Mouse (Mus musculus) ovary, adult 10 weeks (tissue): ENCODE measurements around the gene Psen1. TPM values are rescaled to one million over a fixed set of nuclear protein-coding genes. Genes with fewer than 3 reads are reported as not detected.

Source experiments
- polyA plus RNA-seq: library from polyadenylated mRNA; stranded (reverse); fragments of 350-450 nt; fragmentation: Illumina TruSeq; extraction: RNeasy Lipid Tissue Mini Kit (QIAGEN cat#74804); gene quantifications from one replicate; pipeline ENCODE4 v1.2.3, GENCODE M21; 2014

Gene Psen1
- polyA plus RNA-seq, result 37.0 TPM

DNA sequence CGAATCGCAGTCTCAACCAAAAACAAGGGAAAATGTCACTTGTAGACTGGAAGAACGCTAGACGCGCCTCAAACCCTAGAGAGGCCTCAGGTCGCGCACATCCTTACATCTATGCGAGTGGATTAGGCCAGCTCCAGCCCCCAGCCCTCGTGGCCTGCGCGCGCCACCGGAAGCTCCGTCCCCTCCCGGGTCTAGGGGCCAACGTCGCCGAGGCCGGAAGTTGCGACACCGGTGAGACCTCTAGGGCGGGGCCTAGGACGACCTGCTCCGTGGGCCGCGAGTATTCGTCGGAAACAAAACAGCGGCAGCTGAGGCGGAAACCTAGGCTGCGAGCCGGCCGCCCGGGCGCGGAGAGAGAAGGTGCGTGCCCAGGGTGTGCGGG, at the start of gene Psen1:
Gene Psen1, plus strand, starts transcription at position 219 of the 382 bp plus-strand sequence.

DNA sequence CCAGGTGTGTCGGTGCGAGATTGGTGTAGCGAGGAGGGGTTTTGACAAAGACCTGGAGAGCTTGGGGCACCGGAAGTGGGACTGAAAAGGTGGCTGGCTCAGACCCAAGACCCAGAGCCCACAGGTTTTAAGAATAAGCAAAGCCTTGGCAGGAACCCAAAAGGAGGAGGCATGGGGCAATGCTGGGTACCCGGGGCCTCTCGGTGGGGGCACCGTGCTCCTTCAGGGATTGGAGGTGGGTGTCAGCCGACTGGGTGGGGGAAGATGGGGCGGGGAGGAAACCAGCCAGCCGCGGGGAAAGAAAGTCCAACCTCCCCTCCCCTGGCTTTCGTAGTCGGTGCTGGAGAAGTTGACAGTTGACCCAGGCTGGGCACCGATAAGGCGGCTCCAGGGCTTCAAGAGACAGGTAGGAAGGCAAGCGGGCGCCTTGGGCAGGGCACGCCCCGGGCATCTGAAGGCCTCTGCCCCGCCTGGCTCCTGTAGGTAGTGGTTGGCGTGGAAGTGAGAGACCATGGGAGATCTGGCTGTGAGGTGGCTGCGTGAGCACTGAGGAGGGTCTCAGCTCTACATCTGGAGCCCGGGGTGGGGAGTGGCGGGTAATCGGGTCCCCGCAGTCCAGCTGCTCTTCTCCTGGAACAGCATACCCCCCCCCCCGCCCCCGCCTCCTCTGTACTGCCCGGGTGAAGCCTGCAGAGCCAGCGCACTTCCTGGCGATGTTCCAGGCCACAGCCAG, 75.5 kb downstream of the Psen1 start, which contains the start of gene Papln:
Gene Papln, plus strand, starts transcription at position 324 of the 733 bp plus-strand sequence.

Other genes starting within 250 kb of the Psen1 start
- gene Dpf3, start 200.4 kb upstream of the Psen1 start, polyA plus RNA-seq, result 22.6 TPM
- 4.6 TPM for gene Dcaf4, start 167.7 kb upstream of the Psen1 start, polyA plus RNA-seq
- 6.8 TPM for gene Zfyve1, start 90.9 kb upstream of the Psen1 start, polyA plus RNA-seq
- 265 TPM for gene Rbm25, start 56.9 kb upstream of the Psen1 start, polyA plus RNA-seq
- 0.40 TPM for gene Papln, start 75.5 kb downstream of the Psen1 start, polyA plus RNA-seq
- 20.8 TPM for gene Numb, start 233.8 kb downstream of the Psen1 start, polyA plus RNA-seq